ENCODE assay signal across 8 mouse cellular contexts in the genomic region with DNA sequence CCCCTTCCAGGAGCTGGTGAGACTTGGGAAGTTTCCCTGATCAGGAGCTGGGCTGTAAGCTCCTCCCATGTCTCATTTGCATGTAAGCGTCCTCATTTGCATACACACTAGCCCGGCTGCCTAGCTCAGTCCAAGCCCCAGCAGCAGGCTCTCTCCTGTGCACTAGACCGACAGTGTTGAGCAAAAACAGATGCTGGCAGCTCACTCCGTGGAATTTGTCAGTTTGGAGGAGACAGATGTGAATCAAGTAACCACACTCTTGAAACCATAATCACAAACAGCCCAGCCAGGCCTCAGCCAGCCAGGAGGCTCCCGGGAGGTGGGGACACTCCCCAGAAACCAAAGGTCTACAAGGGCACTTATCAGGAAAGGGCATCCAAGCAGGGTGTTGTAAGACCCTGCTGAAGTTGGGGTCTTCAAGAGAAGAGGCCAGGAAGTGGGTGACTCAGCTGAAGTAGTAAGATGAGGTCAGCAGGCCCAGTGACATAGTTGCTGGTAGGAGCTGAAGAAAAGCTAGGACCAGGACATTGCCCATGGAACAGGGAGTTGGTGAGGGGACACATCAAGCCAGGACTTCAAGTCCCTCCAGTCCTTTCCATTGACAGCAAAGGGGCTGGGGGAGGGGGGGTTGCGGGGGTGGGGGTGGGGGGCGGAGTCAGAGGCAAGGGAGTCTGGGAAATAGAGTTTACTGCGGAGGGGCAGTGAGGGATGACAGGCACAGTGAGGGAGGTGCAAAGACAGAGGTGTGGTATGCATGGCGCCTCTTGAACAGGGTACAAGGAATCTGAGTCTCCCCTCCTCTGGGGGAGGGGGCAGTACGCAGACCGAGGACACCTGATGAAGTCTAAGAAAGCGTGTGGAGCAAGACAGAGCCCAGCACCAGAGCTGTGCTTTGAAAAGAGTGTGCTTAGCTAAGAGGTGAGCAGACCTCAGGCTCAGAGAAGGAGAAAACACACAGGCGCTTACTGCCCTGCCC. TPM values are rescaled to one million over a fixed set of nuclear protein-coding genes. Genes with fewer than 3 reads are reported as not detected.
DNase-seq lines count a peak whose midpoint lies in the region; ATAC-seq lines count a peak whose summit lies in the region.
"Had no signal": no experiment of that assay in that cellular context is flagged by ENCODE, and none has a peak within 500 bp of the region (broad histone marks: within the 10 kb centered on the region; RNA-seq: fewer than 3 reads in every experiment).

No protein-coding gene starts in this region.

- ATAC-seq in embryonic facial prominence, embryonic 15.5 days (ENCODE audit: insufficient number of reproducible peaks, low FRiP score, low TSS enrichment, low read depth) = peak; percentile 89
- peak; percentile 81 for ATAC-seq in limb, embryonic 13.5 days (ENCODE audit: low FRiP score, low read depth)
- peak; percentile 82 for ATAC-seq in neural tube, embryonic 12.5 days (ENCODE audit: low FRiP score, low read depth)
- ATAC-seq in erythroid progenitor cell, adult 5-6 weeks (replicated peaks; ENCODE audit: low FRiP score, poor library complexity, severe bottlenecking) = no peak

- no peaks in the 10 kb centered on the region for H3K36me3 ChIP-seq in embryonic facial prominence, embryonic 15.5 days
- H3K36me3 ChIP-seq in limb, embryonic 13.5 days = no peaks in the 10 kb centered on the region
- no peaks in the 10 kb centered on the region for H3K36me3 ChIP-seq in neural tube, embryonic 12.5 days

- intact Hi-C loops in heart, postnatal 36 days (cut with DNase I) = no loop called here

- no peaks in the 10 kb centered on the region for H3K9me3 ChIP-seq in embryonic facial prominence, embryonic 15.5 days (replicated peaks)
- no peaks in the 10 kb centered on the region for H3K9me3 ChIP-seq in limb, embryonic 13.5 days
- H3K9me3 ChIP-seq in neural tube, embryonic 12.5 days = no peaks in the 10 kb centered on the region

- no peak overlapping the region for H3K9ac ChIP-seq in embryonic facial prominence, embryonic 15.5 days
- H3K9ac ChIP-seq in limb, embryonic 13.5 days = peak overlapping the region; percentile 45; the same call in 1 of the 2 replicates
- no peak overlapping the region for H3K9ac ChIP-seq in neural tube, embryonic 12.5 days

- DNase-seq in R1 (ENCODE audit: low read depth, low spot score) = peak; percentile 79
- DNase-seq in heart, postnatal 36 days = peak; percentile 37 to 63
- no peak for DNase-seq in natural killer cell, adult 2 months (ENCODE audit: low spot score in 2 of 2)

- H3K27me3 ChIP-seq in embryonic facial prominence, embryonic 15.5 days = no peaks in the 10 kb centered on the region
- H3K27me3 ChIP-seq in limb, embryonic 13.5 days = no peaks in the 10 kb centered on the region
- no peaks in the 10 kb centered on the region for H3K27me3 ChIP-seq in neural tube, embryonic 12.5 days (replicated peaks)

- 15% methylated on average over 13 of the region's 13 CpGs for WGBS in embryonic facial prominence, embryonic 15.5 days
- WGBS in limb, embryonic 13.5 days = 11% methylated on average over 13 of the region's 13 CpGs
- WGBS in neural tube, embryonic 12.5 days = 23% methylated on average over 13 of the region's 13 CpGs

- H3K4me3 ChIP-seq in embryonic facial prominence, embryonic 15.5 days (replicated peaks) = no peak overlapping the region
- no peak overlapping the region for H3K4me3 ChIP-seq in limb, embryonic 13.5 days
- H3K4me3 ChIP-seq in neural tube, embryonic 12.5 days = no peak overlapping the region

- H3K4me1 ChIP-seq in embryonic facial prominence, embryonic 15.5 days = peaks cover 37% of the 10 kb centered on the region
- H3K4me1 ChIP-seq in limb, embryonic 13.5 days = peaks cover 50% of the 10 kb centered on the region
- H3K4me1 ChIP-seq in neural tube, embryonic 12.5 days = peaks cover 40% of the 10 kb centered on the region

- 0 out of 2 replicates have a peak overlapping the region, but pooled peaks have one; percentile 17 for H3K4me2 ChIP-seq in embryonic facial prominence, embryonic 15.5 days (replicated peaks)
- peak overlapping the region; percentile 31 for H3K4me2 ChIP-seq in limb, embryonic 13.5 days (replicated peaks)
- peak overlapping the region; percentile 31; the same call in 1 of the 2 replicates for H3K4me2 ChIP-seq in neural tube, embryonic 12.5 days (replicated peaks)

- H3K27ac ChIP-seq in embryonic facial prominence, embryonic 15.5 days (replicated peaks) = peak overlapping the region; percentile 88
- H3K27ac ChIP-seq in limb, embryonic 13.5 days = peak overlapping the region; percentile 89
- no peak overlapping the region for H3K27ac ChIP-seq in neural tube, embryonic 12.5 days

RNA-seq across cellular contexts. Expression of gene Gse1, which starts 11.1 kb away (rescaled TPM):
- 11.1 and 12.0 TPM in 2 replicates for polyA plus RNA-seq in embryonic facial prominence, embryonic 15.5 days (2015; fragmentation: Nextera tagmentation; extraction: Ambion mirVana)
- 10 to 100 TPM; 21.2 to 26.6 TPM for total RNA-seq in heart, postnatal 36 days (2021)
- polyA plus RNA-seq in limb, embryonic 13.5 days (2015; fragmentation: Nextera tagmentation; extraction: Ambion mirVana) = 6.9 and 7.1 TPM in 2 replicates
- polyA plus RNA-seq in neural tube, embryonic 12.5 days (2016; fragmentation: Nextera tagmentation; extraction: Ambion mirVana) = 26.0 and 30.5 TPM in 2 replicates
- total RNA-seq in erythroid progenitor cell, adult 5-6 weeks (2015; ENCODE audit: low replicate concordance) = 134 and 153 TPM in 2 replicates
- total RNA-seq in erythroid progenitor cell, adult 5-6 weeks (2017; ENCODE audit: low replicate concordance) = 105 and 130 TPM in 2 replicates

RNA-seq across cellular contexts. Expression of gene Fam92b, which starts 39.9 kb away (rescaled TPM):
- 6.6 and 11.4 TPM in 2 replicates for polyA plus RNA-seq in embryonic facial prominence, embryonic 15.5 days (2015; fragmentation: Nextera tagmentation; extraction: Ambion mirVana)
- not detected for total RNA-seq in heart, postnatal 36 days (2021)
- not detected in 2 replicates for polyA plus RNA-seq in limb, embryonic 13.5 days (2015; fragmentation: Nextera tagmentation; extraction: Ambion mirVana)
- polyA plus RNA-seq in neural tube, embryonic 12.5 days (2016; fragmentation: Nextera tagmentation; extraction: Ambion mirVana) = 0.89 and 1.3 TPM in 2 replicates
- not detected in 2 replicates for total RNA-seq in erythroid progenitor cell, adult 5-6 weeks (2015; ENCODE audit: low replicate concordance)
- not detected in 2 replicates for total RNA-seq in erythroid progenitor cell, adult 5-6 weeks (2017; ENCODE audit: low replicate concordance)
- total RNA-seq: hematopoietic stem cell, adult 5-6 weeks had no signal

Comparison
In these comparisons a context has a peak if more than half of its experiments do, and no peak if none do; other contexts are left out.
1. DNase-seq: peak in R1 (single experiment) and heart, postnatal 36 days (2 of 2); none in natural killer cell, adult 2 months (0 of 2).
2. Peak in every context shown above with its lines, with median percentiles within 50 percentile points of each other: H3K4me2 ChIP-seq.